Mouse (Mus musculus) MEL (cell line): ENCODE results near the gene Lrp3. TPM values are rescaled to one million over a fixed set of nuclear protein-coding genes. Genes with fewer than 3 reads are reported as not detected.

ENCODE experiments used
- DNase-seq: peaks from one replicate; pipeline ENCODE4 v3.0.0; 2011; ENCODE audit warnings: low read depth, low spot score
- H3K27ac ChIP-seq: 2 replicates; pipeline ENCODE4 v1.5.1; 2012; ENCODE audit warnings: low read depth, mild to moderate bottlenecking, control low read depth, low read length, moderate library complexity; ENCODE audit not compliant: control insufficient read depth
- H3K27me3 ChIP-seq, 2 experiments: fragments of 150-350 bp in 1 of 2; sonication (generic) in 1 of 2; 2 replicates each; pipeline ENCODE4 v1.6.1; 2012; ENCODE audit warnings: low read length in 2 of 2, mild to moderate bottlenecking in 2 of 2, improper control_type of control experiment in 1 of 2, moderate library complexity in 1 of 2; ENCODE audit not compliant: insufficient read depth in 2 of 2, control insufficient read depth in 1 of 2
- H3K36me3 ChIP-seq, 2 experiments: 2 replicates each; pipeline ENCODE4 v1.6.1; 2012 to 2014; ENCODE audit warnings: low read length in 2 of 2, improper control_type of control experiment in 1 of 2, inconsistent platforms in 1 of 2, mild to moderate bottlenecking in 1 of 2; ENCODE audit not compliant: insufficient read depth in 2 of 2, control insufficient read depth in 1 of 2
- H3K4me1 ChIP-seq, 2 experiments: fragments of 150-350 bp in 1 of 2; sonication (generic) in 1 of 2; 2 replicates each; pipeline ENCODE4 v1.6.1; 2012; ENCODE audit warnings: low read length in 2 of 2, improper control_type of control experiment in 1 of 2, mild to moderate bottlenecking in 1 of 2; ENCODE audit not compliant: insufficient read depth in 2 of 2, control insufficient read depth in 1 of 2
- H3K4me3 ChIP-seq, 2 experiments: fragments of 150-350 bp in 1 of 2; sonication (generic) in 1 of 2; 2 replicates each; pipeline ENCODE4 v1.5.1; 2012; ENCODE audit warnings: low read depth in 2 of 2, low read length in 2 of 2, mild to moderate bottlenecking in 2 of 2, moderate library complexity in 2 of 2, control low read depth in 1 of 2, improper control_type of control experiment in 1 of 2; ENCODE audit not compliant: control insufficient read depth in 1 of 2, insufficient read depth in 1 of 2
- H3K79me2 ChIP-seq: 2 replicates; pipeline ENCODE4 v1.6.1; 2012; ENCODE audit warnings: mild to moderate bottlenecking, low read length, moderate library complexity; ENCODE audit not compliant: control insufficient read depth, poor library complexity, insufficient read depth
- H3K9ac ChIP-seq: 2 replicates; pipeline ENCODE4 v1.6.1; 2012; ENCODE audit warnings: low read depth, mild to moderate bottlenecking, control low read depth, low read length, moderate library complexity; ENCODE audit not compliant: control insufficient read depth, poor library complexity, severe bottlenecking
- H3K9me3 ChIP-seq: fragments of 150-350 bp; sonication (generic); replicated peaks from 2 replicates; pipeline ENCODE4 v1.6.1; 2012; ENCODE audit warnings: mild to moderate bottlenecking, low read length, improper control_type of control experiment, moderate library complexity; ENCODE audit not compliant: insufficient read depth
- BHLHE40 ChIP-seq: IDR thresholded peaks from 2 replicates; pipeline ENCODE4 v1.6.1; 2012; ENCODE audit warnings: low read depth, mild to moderate bottlenecking, inconsistent platforms, low read length, improper control_type of control experiment, borderline replicate concordance
- CHD1 ChIP-seq: IDR thresholded peaks from 2 replicates; pipeline ENCODE4 v1.6.1; 2012; ENCODE audit warnings: low read depth, mild to moderate bottlenecking, inconsistent platforms, low read length, improper control_type of control experiment
- CTCF ChIP-seq, 3 experiments: IDR thresholded peaks in 2 of 3; conservative IDR thresholded peaks in 1 of 3; 2 replicates each; pipeline ENCODE4 v1.5.1; 2011 to 2012; ENCODE audit warnings: low read length in 3 of 3, low read depth in 2 of 3, mild to moderate bottlenecking in 2 of 3, improper control_type of control experiment in 1 of 3, inconsistent platforms in 1 of 3, mixed read lengths in 1 of 3, moderate library complexity in 1 of 3; ENCODE audit not compliant: control insufficient read depth in 1 of 3, insufficient read depth in 1 of 3, poor library complexity in 1 of 3, severe bottlenecking in 1 of 3
- E2F4 ChIP-seq: IDR thresholded peaks from 2 replicates; pipeline ENCODE4 v1.6.1; 2011; ENCODE audit warnings: low read depth, low read length, improper control_type of control experiment, borderline replicate concordance
- ELF1 ChIP-seq: IDR thresholded peaks from 2 replicates; pipeline ENCODE4 v1.6.1; 2014; ENCODE audit warnings: low read depth, mild to moderate bottlenecking, inconsistent platforms, low read length, improper control_type of control experiment, moderate library complexity
- EP300 ChIP-seq, 2 experiments: IDR thresholded peaks; 2 replicates each; pipeline ENCODE4 v1.6.1; 2011; ENCODE audit warnings: improper control_type of control experiment in 2 of 2, low read length in 2 of 2, low read depth in 1 of 2, mild to moderate bottlenecking in 1 of 2
- ETS1 ChIP-seq: IDR thresholded peaks from 2 replicates; pipeline ENCODE4 v1.6.1; 2012; ENCODE audit warnings: low read depth, mild to moderate bottlenecking, inconsistent platforms, low read length, improper control_type of control experiment, moderate library complexity
- GABPA ChIP-seq: IDR thresholded peaks from 2 replicates; pipeline ENCODE4 v1.6.1; 2012; ENCODE audit warnings: low read depth, mild to moderate bottlenecking, inconsistent platforms, low read length, improper control_type of control experiment, moderate library complexity
- GATA1 ChIP-seq: IDR thresholded peaks from 2 replicates; pipeline ENCODE4 v1.6.1; 2011; ENCODE audit warnings: low read depth, low read length, improper control_type of control experiment
- HCFC1 ChIP-seq: IDR thresholded peaks from 2 replicates; pipeline ENCODE4 v1.6.1; 2012; ENCODE audit warnings: low read depth, mild to moderate bottlenecking, inconsistent platforms, low read length, improper control_type of control experiment, moderate library complexity
- JUND ChIP-seq: IDR thresholded peaks from 2 replicates; pipeline ENCODE4 v1.6.1; 2011; ENCODE audit warnings: low read depth, mild to moderate bottlenecking, improper control_type of control experiment, low read length
- MAFK ChIP-seq: IDR thresholded peaks from 2 replicates; pipeline ENCODE4 v1.6.1; 2011; ENCODE audit warnings: low read depth, mild to moderate bottlenecking, low read length, improper control_type of control experiment, borderline replicate concordance
- MAX ChIP-seq: IDR thresholded peaks from 2 replicates; pipeline ENCODE4 v1.6.1; 2011; ENCODE audit warnings: low read length, improper control_type of control experiment
- MEF2A ChIP-seq: IDR thresholded peaks from 2 replicates; pipeline ENCODE4 v1.6.1; 2014; ENCODE audit warnings: low read depth, mild to moderate bottlenecking, inconsistent platforms, low read length, improper control_type of control experiment; ENCODE audit not compliant: poor library complexity, insufficient replicate concordance, severe bottlenecking; ENCODE audit errors: extremely low read depth
- MXI1 ChIP-seq: IDR thresholded peaks from 2 replicates; pipeline ENCODE4 v1.6.1; 2011; ENCODE audit warnings: mild to moderate bottlenecking, low read depth, low read length, improper control_type of control experiment
- MYB ChIP-seq: IDR thresholded peaks from 2 replicates; pipeline ENCODE4 v1.6.1; 2011; ENCODE audit warnings: mild to moderate bottlenecking, low read depth, low read length, improper control_type of control experiment
- MYC ChIP-seq: IDR thresholded peaks from 2 replicates; pipeline ENCODE4 v1.6.1; 2011; ENCODE audit warnings: low read depth, mild to moderate bottlenecking, low read length, improper control_type of control experiment, moderate library complexity
- NELFE ChIP-seq: IDR thresholded peaks from 2 replicates; pipeline ENCODE4 v1.6.1; 2011; ENCODE audit warnings: low read depth, low read length, improper control_type of control experiment
- NRF1 ChIP-seq: IDR thresholded peaks from 2 replicates; pipeline ENCODE4 v1.6.1; 2014; ENCODE audit warnings: low read depth, mild to moderate bottlenecking, inconsistent platforms, low read length, improper control_type of control experiment, moderate library complexity; ENCODE audit not compliant: poor library complexity, insufficient read depth, severe bottlenecking
- POLR2A ChIP-seq, 2 experiments: IDR thresholded peaks; 2 replicates each; pipeline ENCODE4 v1.6.1; 2011 to 2012; ENCODE audit warnings: low read length in 2 of 2, mild to moderate bottlenecking in 2 of 2, control low read depth in 1 of 2, improper control_type of control experiment in 1 of 2, low read depth in 1 of 2, moderate library complexity in 1 of 2; ENCODE audit not compliant: control insufficient read depth in 1 of 2, insufficient read depth in 1 of 2, poor library complexity in 1 of 2
- POLR2AphosphoS2 ChIP-seq: IDR thresholded peaks from 2 replicates; pipeline ENCODE4 v1.6.1; 2011; ENCODE audit warnings: low read length, improper control_type of control experiment
- POLR2AphosphoS5 ChIP-seq: IDR thresholded peaks from 2 replicates; pipeline ENCODE4 v1.6.1; 2012; ENCODE audit warnings: low read depth, borderline replicate concordance, mild to moderate bottlenecking, inconsistent platforms, low read length, moderate library complexity, mixed read lengths
- RAD21 ChIP-seq: IDR thresholded peaks from 2 replicates; pipeline ENCODE4 v1.6.1; 2011; ENCODE audit warnings: mild to moderate bottlenecking, low read depth, low read length, improper control_type of control experiment
- RCOR1 ChIP-seq: IDR thresholded peaks from 2 replicates; pipeline ENCODE4 v1.6.1; 2012; ENCODE audit warnings: low read depth, mild to moderate bottlenecking, inconsistent platforms, low read length, improper control_type of control experiment
- SIN3A ChIP-seq: IDR thresholded peaks from 2 replicates; pipeline ENCODE4 v1.6.1; 2012; ENCODE audit warnings: low read length, improper control_type of control experiment, inconsistent platforms
- TAL1 ChIP-seq: IDR thresholded peaks from 2 replicates; pipeline ENCODE4 v1.6.1; 2012; ENCODE audit warnings: mild to moderate bottlenecking, inconsistent platforms, low read length, moderate library complexity, mixed read lengths
- TBP ChIP-seq: IDR thresholded peaks from 2 replicates; pipeline ENCODE4 v1.8.0; 2011; ENCODE audit warnings: low read depth, low read length, improper control_type of control experiment
- TCF12 ChIP-seq: IDR thresholded peaks from 2 replicates; pipeline ENCODE4 v1.6.1; 2014; ENCODE audit warnings: low read depth, mild to moderate bottlenecking, inconsistent platforms, low read length, improper control_type of control experiment, moderate library complexity
- UBTF ChIP-seq: IDR thresholded peaks from 2 replicates; pipeline ENCODE4 v1.6.1; 2012; ENCODE audit warnings: low read depth, mild to moderate bottlenecking, inconsistent platforms, low read length, improper control_type of control experiment, moderate library complexity, borderline replicate concordance; ENCODE audit not compliant: insufficient read depth
- USF2 ChIP-seq, 2 experiments: IDR thresholded peaks; 2 replicates each; pipeline ENCODE4 v1.6.1; 2011 to 2012; ENCODE audit warnings: improper control_type of control experiment in 2 of 2, low read length in 2 of 2, borderline replicate concordance in 1 of 2, inconsistent platforms in 1 of 2, low read depth in 1 of 2, mild to moderate bottlenecking in 1 of 2; ENCODE audit not compliant: insufficient read depth in 1 of 2
- ZC3H11A ChIP-seq: IDR thresholded peaks from 2 replicates; pipeline ENCODE4 v1.6.1; 2012; ENCODE audit warnings: low read depth, mild to moderate bottlenecking, inconsistent platforms, low read length, improper control_type of control experiment
- ZKSCAN1 ChIP-seq: IDR thresholded peaks from 2 replicates; pipeline ENCODE4 v1.6.1; 2012; ENCODE audit warnings: low read depth, mild to moderate bottlenecking, inconsistent platforms, low read length, improper control_type of control experiment, moderate library complexity
- ZMIZ1 ChIP-seq: IDR thresholded peaks from 2 replicates; pipeline ENCODE4 v1.6.1; 2012; ENCODE audit warnings: low read depth, mild to moderate bottlenecking, inconsistent platforms, low read length, improper control_type of control experiment, moderate library complexity
- ZNF384 ChIP-seq: IDR thresholded peaks from 2 replicates; pipeline ENCODE4 v1.6.1; 2012; ENCODE audit warnings: low read depth, mild to moderate bottlenecking, inconsistent platforms, low read length, improper control_type of control experiment
- polyA plus RNA-seq, 2 experiments: library from polyadenylated mRNA; stranded (reverse) in 1 of 2; unstranded in 1 of 2; fragments of >175 nt in 1 of 2; fragments of >200 nt in 1 of 2; gene quantifications; 2 replicates each; pipeline versions ENCODE4 v1.2.1 to v1.2.4; 2012; ENCODE audit warnings: low replicate concordance in 2 of 2, low read depth in 1 of 2; ENCODE audit not compliant: insufficient read length in 2 of 2, insufficient read depth in 1 of 2, missing spikeins in 1 of 2
- total RNA-seq: library from RNA; depleted of rRNA; stranded (reverse); fragments of 300-350 nt; gene quantifications from 2 replicates; pipeline ENCODE4 v1.2.3, GENCODE M21; 2012

Lrp3 gene
- total and polyA plus RNA-seq, 3 experiments, result not detected

- H3K27ac ChIP-seq, result peak overlapping the region; percentile 19; the same call in 1 of the 2 replicates
- peaks cover 0 to 20% of the 10 kb centered on the region in 2 experiments; a peak in 2 of 4 replicates for H3K36me3 ChIP-seq
- DNase-seq, result peak; percentile 57
- H3K4me1 ChIP-seq, result peaks cover 13 to 48% of the 10 kb centered on the region in 2 experiments
- no peaks in the 10 kb centered on the region for H3K9me3 ChIP-seq
- peak overlapping the region; percentile 19 to 42; a peak in 2 of 4 replicates for H3K4me3 ChIP-seq
- no peaks in the 10 kb centered on the region for H3K79me2 ChIP-seq
- H3K9ac ChIP-seq, result peak overlapping the region; percentile 45
- no peaks in the 10 kb centered on the region for H3K27me3 ChIP-seq
- peak; percentile 33 to 41; a peak in 1 of 4 replicates for TF ChIP-seq POLR2A (IDR thresholded peaks at IDR 0.05; ENCODE audit: control insufficient read depth in 1 of 2, insufficient read depth in 1 of 2, low read depth in 1 of 2, low read length in 2 of 2, poor library complexity in 1 of 2)
- no peak for TF ChIP-seq ZMIZ1
- no peak; the same call in 1 of the 2 replicates for TF ChIP-seq MAX
- TF ChIP-seq E2F4, result no peak
- 0 out of 2 replicates have a peak, but pooled peaks have one; percentile 17 for TF ChIP-seq ELF1
- TF ChIP-seq USF2 (IDR thresholded peaks at IDR 0.05; ENCODE audit: borderline replicate concordance in 1 of 2, insufficient read depth in 1 of 2, low read depth in 1 of 2, low read length in 2 of 2), result no peak
- no peak for TF ChIP-seq POLR2AphosphoS2
- no peak for TF ChIP-seq MAFK
- TF ChIP-seq JUND, result no peak
- TF ChIP-seq ZKSCAN1, result no peak
- peak; percentile 33; the same call in 1 of the 2 replicates for TF ChIP-seq NELFE
- no peak for TF ChIP-seq POLR2AphosphoS5
- no peak for TF ChIP-seq UBTF
- peak; percentile 34; the same call in 1 of the 2 replicates for TF ChIP-seq MXI1
- TF ChIP-seq TAL1, result peak; percentile 50
- TF ChIP-seq SIN3A, result no peak
- peak; percentile 30 to 61; a peak in 3 of 4 replicates for TF ChIP-seq EP300 (IDR thresholded peaks at IDR 0.05; ENCODE audit: low read depth in 1 of 2, low read length in 2 of 2)
- peak; percentile 90 for TF ChIP-seq BHLHE40
- no peak for TF ChIP-seq MYB
- TF ChIP-seq RCOR1, result no peak; the same call in 1 of the 2 replicates
- no peak for TF ChIP-seq ZNF384
- no peak for TF ChIP-seq CTCF (IDR thresholded peaks at IDR 0.05 in 2 of 3, conservative IDR thresholded peaks at IDR 0.05 in 1 of 3; ENCODE audit: control insufficient read depth in 1 of 3, insufficient read depth in 1 of 3, low read depth in 2 of 3, low read length in 3 of 3, poor library complexity in 1 of 3, severe bottlenecking in 1 of 3)
- no peak for TF ChIP-seq ETS1
- no peak for TF ChIP-seq RAD21
- no peak for TF ChIP-seq GABPA
- TF ChIP-seq ZC3H11A, result no peak
- no peak for TF ChIP-seq CHD1
- no peak for TF ChIP-seq HCFC1
- TF ChIP-seq MYC, result no peak
- no peak for TF ChIP-seq NRF1
- peak; percentile 48; the same call in 1 of the 2 replicates for TF ChIP-seq TCF12
- no peak for TF ChIP-seq MEF2A
- peak; percentile 51; the same call in 1 of the 2 replicates for TF ChIP-seq GATA1
- TF ChIP-seq TBP, result no peak
Measured at GRCm38 (mm10) chr7:35156561-35157477, 58.5 kb downstream of the Lrp3 start.
